Mouse (Mus musculus): Measurements from ENCODE around the gene Acadvl. TPM values are rescaled to one million over a fixed set of nuclear protein-coding genes. Genes with fewer than 3 reads are reported as not detected.

Gene Acadvl
- polyA plus RNA-seq, 1 experiment, result 36.0 TPM

GRCm38 (mm10) chr11:70015677-70016076 lies 466 bp upstream of the Acadvl start:
- TF ChIP-seq CTCF (IDR thresholded peaks at IDR 0.05; ENCODE audit: borderline replicate concordance, extremely low read depth, insufficient read depth, insufficient read length) (no peak), POLR2A (IDR thresholded peaks at IDR 0.05; ENCODE audit: borderline replicate concordance, extremely low read depth, insufficient read depth, insufficient read length, poor library complexity, severe bottlenecking) (no peak)
- no peak for DNase-seq (ENCODE audit: low read depth)

- no peak for TF ChIP-seq CTCF (IDR thresholded peaks at IDR 0.05; ENCODE audit: borderline replicate concordance, extremely low read depth, insufficient read depth, insufficient read length)
- TF ChIP-seq POLR2A (IDR thresholded peaks at IDR 0.05; ENCODE audit: borderline replicate concordance, extremely low read depth, insufficient read depth, insufficient read length, poor library complexity, severe bottlenecking), result no peak
- DNase-seq (ENCODE audit: low read depth), result no peak
Measured at GRCm38 (mm10) chr11:70014051-70014450, 1.2 kb downstream of the Acadvl start.

GRCm38 (mm10) chr11:70013408-70013807 lies 1.8 kb downstream of the Acadvl start:
- no peak for DNase-seq (ENCODE audit: low read depth)
- TF ChIP-seq POLR2A (IDR thresholded peaks at IDR 0.05; ENCODE audit: borderline replicate concordance, extremely low read depth, insufficient read depth, insufficient read length, poor library complexity, severe bottlenecking) (no peak), CTCF (IDR thresholded peaks at IDR 0.05; ENCODE audit: borderline replicate concordance, extremely low read depth, insufficient read depth, insufficient read length) (no peak)

GRCm38 (mm10) chr11:70012931-70013330 lies 2.3 kb downstream of the Acadvl start:
- no peak for DNase-seq (ENCODE audit: low read depth)
- no peak for TF ChIP-seq CTCF (IDR thresholded peaks at IDR 0.05; ENCODE audit: borderline replicate concordance, extremely low read depth, insufficient read depth, insufficient read length)
- TF ChIP-seq POLR2A (IDR thresholded peaks at IDR 0.05; ENCODE audit: borderline replicate concordance, extremely low read depth, insufficient read depth, insufficient read length, poor library complexity, severe bottlenecking), result no peak

GRCm38 (mm10) chr11:70010961-70011360 lies 4.2 kb downstream of the Acadvl start:
- DNase-seq (ENCODE audit: low read depth), result no peak
- TF ChIP-seq CTCF (IDR thresholded peaks at IDR 0.05; ENCODE audit: borderline replicate concordance, extremely low read depth, insufficient read depth, insufficient read length), result no peak
- TF ChIP-seq POLR2A (IDR thresholded peaks at IDR 0.05; ENCODE audit: borderline replicate concordance, extremely low read depth, insufficient read depth, insufficient read length, poor library complexity, severe bottlenecking), result no peak

GRCm38 (mm10) chr11:70010548-70010947 lies 4.7 kb downstream of the Acadvl start:
- DNase-seq (ENCODE audit: low read depth), result no peak
- TF ChIP-seq CTCF (IDR thresholded peaks at IDR 0.05; ENCODE audit: borderline replicate concordance, extremely low read depth, insufficient read depth, insufficient read length), result no peak
- TF ChIP-seq POLR2A (IDR thresholded peaks at IDR 0.05; ENCODE audit: borderline replicate concordance, extremely low read depth, insufficient read depth, insufficient read length, poor library complexity, severe bottlenecking), result no peak

- TF ChIP-seq POLR2A (IDR thresholded peaks at IDR 0.05; ENCODE audit: borderline replicate concordance, extremely low read depth, insufficient read depth, insufficient read length, poor library complexity, severe bottlenecking), result no peak
- TF ChIP-seq CTCF (IDR thresholded peaks at IDR 0.05; ENCODE audit: borderline replicate concordance, extremely low read depth, insufficient read depth, insufficient read length), result no peak
- no peak for DNase-seq (ENCODE audit: low read depth)
Measured at GRCm38 (mm10) chr11:70010033-70010432, 5.2 kb downstream of the Acadvl start.

GRCm38 (mm10) chr11:70005521-70005920 lies 9.7 kb downstream of the Acadvl start:
- no peak for DNase-seq (ENCODE audit: low read depth)

GRCm38 (mm10) chr11:70002471-70002870 lies 12.7 kb downstream of the Acadvl start:
- TF ChIP-seq CTCF (IDR thresholded peaks at IDR 0.05; ENCODE audit: borderline replicate concordance, extremely low read depth, insufficient read depth, insufficient read length) (no peak), POLR2A (IDR thresholded peaks at IDR 0.05; ENCODE audit: borderline replicate concordance, extremely low read depth, insufficient read depth, insufficient read length, poor library complexity, severe bottlenecking) (no peak)

More at GRCm38 (mm10) chr11:70005521-70005920, 9.7 kb downstream of the Acadvl start:
- no peak for TF ChIP-seq POLR2A (IDR thresholded peaks at IDR 0.05; ENCODE audit: borderline replicate concordance, extremely low read depth, insufficient read depth, insufficient read length, poor library complexity, severe bottlenecking)
- peak; percentile 42 for TF ChIP-seq CTCF (IDR thresholded peaks at IDR 0.05; ENCODE audit: borderline replicate concordance, extremely low read depth, insufficient read depth, insufficient read length)

GRCm38 (mm10) chr11:70001865-70002264 lies 13.3 kb downstream of the Acadvl start:
- TF ChIP-seq POLR2A (IDR thresholded peaks at IDR 0.05; ENCODE audit: borderline replicate concordance, extremely low read depth, insufficient read depth, insufficient read length, poor library complexity, severe bottlenecking) (no peak), CTCF (IDR thresholded peaks at IDR 0.05; ENCODE audit: borderline replicate concordance, extremely low read depth, insufficient read depth, insufficient read length) (peak; percentile 48; the same call in 1 of the 2 replicates)
- peak; percentile 62 for DNase-seq (ENCODE audit: low read depth)

More at GRCm38 (mm10) chr11:70002471-70002870, 12.7 kb downstream of the Acadvl start:
- DNase-seq (ENCODE audit: low read depth), result no peak

- TF ChIP-seq CTCF (IDR thresholded peaks at IDR 0.05; ENCODE audit: borderline replicate concordance, extremely low read depth, insufficient read depth, insufficient read length) (no peak), POLR2A (IDR thresholded peaks at IDR 0.05; ENCODE audit: borderline replicate concordance, extremely low read depth, insufficient read depth, insufficient read length, poor library complexity, severe bottlenecking) (no peak)
- no peak for DNase-seq (ENCODE audit: low read depth)
Measured at GRCm38 (mm10) chr11:70001159-70001558, 14.1 kb downstream of the Acadvl start.

GRCm38 (mm10) chr11:70000396-70000898 lies 14.8 kb downstream of the Acadvl start, which contains the start of gene Dvl2:
Gene Dvl2, plus strand, starts transcription at chr11:70000595.
- DNase-seq (ENCODE audit: low read depth), result peak; percentile 99
- no peak for TF ChIP-seq CTCF (IDR thresholded peaks at IDR 0.05; ENCODE audit: borderline replicate concordance, extremely low read depth, insufficient read depth, insufficient read length)
- TF ChIP-seq POLR2A (IDR thresholded peaks at IDR 0.05; ENCODE audit: borderline replicate concordance, extremely low read depth, insufficient read depth, insufficient read length, poor library complexity, severe bottlenecking), result peak; percentile 72; the same call in 1 of the 2 replicates

Measured in brain, embryonic 14.5 days (tissue).